Mouse (Mus musculus) heart, adult 2 months (tissue): ENCODE results near the gene Rnf5. TPM values are rescaled to one million over a fixed set of nuclear protein-coding genes. Genes with fewer than 3 reads are reported as not detected.

Source experiments
- DNase-seq, 2 experiments: peaks; one replicate each; pipeline ENCODE4 v3.0.0; 2021
- H3K27ac ChIP-seq: fragments of 200-600 bp; 2 replicates; pipeline ENCODE4 v1.8.1; 2022
- H3K27me3 ChIP-seq: fragments of 200-500 bp; 2 replicates; pipeline ENCODE4 v1.6.1; 2012; ENCODE audit warnings: mild to moderate bottlenecking, low read length, inconsistent platforms, mixed read lengths; ENCODE audit not compliant: control insufficient read depth, insufficient read depth
- H3K36me3 ChIP-seq: fragments of 200-500 bp; 2 replicates; pipeline ENCODE4 v1.6.1; 2012; ENCODE audit warnings: low read length, inconsistent platforms; ENCODE audit not compliant: control insufficient read depth, insufficient read depth
- H3K4me1 ChIP-seq: fragments of 200-500 bp; 2 replicates; pipeline ENCODE4 v1.6.1; 2011; ENCODE audit warnings: low read length; ENCODE audit not compliant: control insufficient read depth, insufficient read depth
- H3K4me3 ChIP-seq: fragments of 200-600 bp; 2 replicates; pipeline ENCODE4 v1.8.1; 2022
- H3K79me2 ChIP-seq: fragments of 200-500 bp; replicated peaks from 2 replicates; pipeline ENCODE4 v1.6.1; 2012; ENCODE audit warnings: mild to moderate bottlenecking, inconsistent platforms, low read length, moderate library complexity, mixed read lengths; ENCODE audit not compliant: control insufficient read depth, insufficient read depth
- H3K9ac ChIP-seq: fragments of 200-500 bp; 2 replicates; pipeline ENCODE4 v1.6.1; 2012; ENCODE audit warnings: low read depth, mild to moderate bottlenecking, control low read depth, inconsistent platforms, low read length, mixed read lengths
- CTCF ChIP-seq: fragments of 200-600 bp; IDR thresholded peaks from 2 replicates; pipeline ENCODE4 v1.8.1; 2022; ENCODE audit warnings: antibody characterized with exemption, mild to moderate bottlenecking, moderate library complexity
- EP300 ChIP-seq: fragments of 200-500 bp; IDR thresholded peaks from 2 replicates; pipeline ENCODE4 v1.6.1; 2011; ENCODE audit warnings: low read depth, low read length, control low read depth; ENCODE audit not compliant: insufficient read depth
- POLR2A ChIP-seq: fragments of 200-500 bp; IDR thresholded peaks from 2 replicates; pipeline ENCODE4 v1.6.1; 2011; ENCODE audit warnings: mild to moderate bottlenecking, low read depth, low read length, control low read depth; ENCODE audit not compliant: insufficient read depth
- WGBS: fragments of 180-500 bp; shearing (Covaris S2); methylation state at CpG from one replicate; pipeline ENCODE4 v1.1.7; 2018; 5-methylcytosine and 5-hydroxymethylcytosine counted together
- intact Hi-C: fragments of 180-260 bp; cut with DNase I; formaldehyde crosslinking; loops from one replicate; pipeline ENCODE4 v1.15.1; 2025
- polyA plus RNA-seq: library from polyadenylated mRNA; depleted of rRNA; stranded (reverse); fragments of >200 nt; gene quantifications from 2 replicates; pipeline ENCODE4 v1.2.3, GENCODE M21; 2012
- total RNA-seq, 2 experiments: library from RNA; stranded (reverse); gene quantifications; 2 replicates each; pipeline ENCODE4 v1.2.3; 2021

Gene Rnf5
- total and polyA plus RNA-seq, 3 experiments, result 37.6 to 71.7 (median 40.4) TPM

DNA sequence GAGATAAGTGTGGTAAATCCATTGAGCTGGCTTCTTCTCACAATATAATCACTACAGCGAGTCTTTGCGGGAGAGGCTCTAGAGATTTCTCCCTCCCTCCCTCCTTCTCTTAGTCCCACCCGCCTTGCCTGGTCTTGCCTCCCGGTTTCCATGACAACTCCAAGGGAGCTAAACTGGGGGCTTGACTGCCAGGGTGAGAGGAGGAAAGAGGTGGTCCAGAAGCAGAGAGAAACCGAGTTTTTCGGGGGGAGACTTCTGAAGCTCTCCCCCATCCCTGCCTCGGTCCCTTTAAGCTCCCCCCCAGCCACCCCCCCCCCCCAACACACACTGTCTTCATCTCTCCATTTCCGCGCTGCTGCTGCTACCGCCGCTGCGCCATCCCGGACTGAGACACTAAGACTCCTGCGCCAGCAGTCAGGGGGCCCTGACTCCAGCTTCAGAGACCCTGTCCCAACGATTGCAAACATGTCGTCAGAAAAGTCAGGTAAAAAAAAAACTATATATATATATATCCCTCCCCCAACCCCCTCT is 25.8 kb upstream of the Rnf5 start, which contains the start of gene Prrt1:
Gene Prrt1 (plus strand): TSS at position 313 of the 531 bp plus-strand sequence.
- Histone ChIP-seq H3K27ac (peak within 1 kb of the TSS; percentile 95), H3K79me2 (no peaks in the 10 kb centered on the region), H3K36me3 (no peaks in the 10 kb centered on the region), H3K9ac (peak within 1 kb of the TSS; percentile 88), H3K4me1 (peaks cover 5% of the 10 kb centered on the region), H3K27me3 (no peaks in the 10 kb centered on the region), H3K4me3 (peak within 1 kb of the TSS; percentile 73)
- no peak for DNase-seq
- intact Hi-C loops, result no loop called here
- 23% methylated on average over 16 of the region's 16 CpGs for WGBS
- TF ChIP-seq CTCF (no peak), POLR2A (0 out of 2 replicates have a peak, but pooled peaks have one; percentile 26)

DNA sequence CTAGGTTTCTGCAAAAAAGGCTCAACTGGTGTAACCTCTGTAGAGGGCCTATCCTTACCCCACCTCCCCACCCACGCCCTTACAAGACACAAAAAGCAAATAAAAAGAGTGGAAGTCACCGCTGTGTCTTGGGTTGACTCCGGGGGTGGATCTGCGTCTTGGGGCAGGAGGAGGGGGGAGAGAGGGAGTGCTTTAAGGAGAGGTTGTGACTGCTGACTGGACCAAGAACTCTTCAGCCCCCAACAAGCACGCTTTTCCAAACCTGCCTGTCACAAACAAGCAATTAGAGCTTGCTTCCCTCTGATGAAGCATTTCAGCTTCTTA is 25.1 kb upstream of the Rnf5 start:
- TF ChIP-seq EP300 (no peak), CTCF (no peak), POLR2A (no peak)
- no peak for DNase-seq
- H3K4me1 ChIP-seq, result peaks cover 5% of the 10 kb centered on the region
- no peak overlapping the region for H3K9ac ChIP-seq
- intact Hi-C loops, result loop anchor here (1.0 kb wide), 1 partner anchor 16 kb away; the partner anchor contains the start of gene Fkbpl
- H3K4me3 ChIP-seq, result peak overlapping the region; percentile 73
- no peaks in the 10 kb centered on the region for H3K27me3 ChIP-seq
- H3K79me2 ChIP-seq, result no peaks in the 10 kb centered on the region
- peak overlapping the region; percentile 95 for H3K27ac ChIP-seq
- H3K36me3 ChIP-seq, result no peaks in the 10 kb centered on the region
- WGBS, result 54% methylated on average over 5 of the region's 5 CpGs

DNA sequence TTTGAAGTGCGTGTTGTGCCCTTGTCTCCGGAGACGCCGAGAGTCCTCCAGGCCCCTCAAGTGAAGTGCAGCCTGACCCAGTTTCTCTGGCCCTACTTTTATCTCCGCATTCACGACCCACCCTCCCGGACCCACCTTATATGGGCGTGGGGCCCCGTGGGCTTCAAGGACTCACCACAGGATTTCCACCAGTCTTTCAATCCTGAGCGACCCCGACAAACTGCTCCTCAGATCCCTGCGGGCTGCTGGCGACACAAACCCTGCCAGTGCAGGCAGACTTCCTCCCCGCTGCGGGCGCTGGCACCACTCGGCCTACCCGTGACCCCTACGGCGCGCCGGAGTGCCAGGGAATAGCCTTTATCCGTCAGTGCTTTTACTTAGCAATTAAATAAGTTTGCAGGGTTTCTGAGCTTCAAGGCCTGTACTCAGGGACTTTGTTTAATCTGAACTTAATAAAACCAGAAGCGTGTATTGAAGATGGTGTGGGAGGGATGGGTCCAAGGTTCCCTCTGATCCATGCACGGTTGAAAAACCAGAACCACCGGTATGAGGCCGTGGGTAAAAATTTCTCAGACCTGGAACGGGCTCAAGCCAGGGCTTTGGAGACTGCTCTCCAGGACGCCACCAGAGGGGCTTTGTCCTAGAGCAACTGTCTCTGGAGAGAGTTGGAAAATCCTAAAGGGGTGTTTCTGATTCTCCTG is 24.6 kb upstream of the Rnf5 start, which contains the start of gene Ppt2:
Gene Ppt2 (minus strand): TSS at position 568 of the 701 bp plus-strand sequence.
- 2% methylated on average over 29 of the region's 29 CpGs for WGBS
- no peaks in the 10 kb centered on the region for H3K79me2 ChIP-seq
- peaks cover 5% of the 10 kb centered on the region for H3K4me1 ChIP-seq
- peak within 1 kb of the TSS; percentile 88 for H3K9ac ChIP-seq
- TF ChIP-seq EP300 (no peak), POLR2A (no peak), CTCF (no peak)
- no peaks in the 10 kb centered on the region for H3K36me3 ChIP-seq
- H3K4me3 ChIP-seq, result peak within 1 kb of the TSS; percentile 73
- no peaks in the 10 kb centered on the region for H3K27me3 ChIP-seq
- intact Hi-C loops, result loop anchor here (1.0 to 2.0 kb wide), 3 partner anchors 16 to 63 kb away; partner anchors contain the start of genes Fkbpl and Notch4
- DNase-seq, result peak; percentile 76 to 78
- peak within 1 kb of the TSS; percentile 95 for H3K27ac ChIP-seq

DNA sequence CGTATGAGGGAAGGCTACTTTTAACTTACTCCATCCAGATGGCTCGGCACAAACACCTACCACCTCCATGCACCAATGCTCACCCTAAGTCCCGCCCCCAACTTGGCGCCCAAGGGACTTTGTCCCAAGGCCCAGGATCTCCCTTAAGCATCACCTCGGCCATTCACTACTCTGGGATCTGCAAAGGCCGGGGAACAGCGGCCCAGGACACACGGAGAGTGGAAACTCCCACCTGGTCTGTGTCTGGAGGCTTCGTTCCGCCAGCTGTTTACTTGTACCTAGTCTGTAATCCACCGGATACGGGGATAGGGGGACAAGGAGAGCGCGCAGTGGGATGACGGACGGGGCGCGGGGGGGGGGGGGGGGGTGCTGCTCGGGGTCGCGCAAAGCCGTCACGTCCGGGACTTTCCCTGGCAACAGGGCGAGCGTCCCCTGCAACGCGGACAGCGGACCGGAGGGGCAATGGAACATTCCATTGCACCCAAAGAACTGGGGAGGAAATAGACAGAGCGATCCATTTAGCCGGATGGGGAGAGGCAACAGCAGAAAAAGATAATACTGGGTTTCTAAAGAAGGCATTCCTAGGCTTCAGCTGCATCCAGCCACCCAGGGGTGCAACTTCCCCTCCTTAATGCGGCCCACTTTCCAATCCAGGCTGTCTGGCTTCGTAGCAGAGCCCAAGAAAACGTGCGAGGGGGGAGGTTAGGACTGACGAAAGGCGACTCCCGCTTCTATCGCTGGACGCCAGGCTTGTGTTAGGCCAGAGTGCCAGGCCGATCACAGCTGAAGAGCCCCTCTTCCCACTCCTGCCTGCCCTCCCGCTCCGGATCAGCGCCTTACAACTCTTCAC is 23.8 kb upstream of the Rnf5 start:
- intact Hi-C loops, result loop anchor here (2.0 kb wide), 2 partner anchors 21 to 63 kb away; partner anchors contain the start of gene Notch4
- Histone ChIP-seq H3K4me1 (peaks cover 5% of the 10 kb centered on the region), H3K9ac (peak overlapping the region; percentile 88), H3K79me2 (no peaks in the 10 kb centered on the region), H3K27me3 (no peaks in the 10 kb centered on the region), H3K27ac (peak overlapping the region; percentile 95), H3K4me3 (peak overlapping the region; percentile 73), H3K36me3 (no peaks in the 10 kb centered on the region)
- WGBS, result under 1% methylated on average over 41 of the region's 45 CpGs
- DNase-seq, result peak; percentile 89 to 91
- peak; percentile 67; the same call in 1 of the 2 replicates for TF ChIP-seq POLR2A
- no peak for TF ChIP-seq CTCF
- TF ChIP-seq EP300, result no peak

DNA sequence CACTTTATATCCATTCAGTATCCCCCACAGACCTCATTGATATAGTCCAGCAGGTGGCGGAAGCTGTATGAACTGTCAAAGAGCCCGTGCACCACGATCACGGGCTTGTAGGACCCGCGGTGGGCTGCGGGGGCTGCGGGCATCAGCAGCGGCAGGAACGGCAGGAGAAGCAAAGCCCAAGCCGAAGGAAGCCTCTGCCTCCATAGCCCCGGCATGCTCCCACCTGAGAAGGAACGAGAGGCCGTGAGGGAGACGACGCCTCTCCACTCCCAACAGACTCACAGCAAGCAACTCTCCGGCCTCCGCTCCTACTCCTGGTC is 23.2 kb upstream of the Rnf5 start:
- WGBS, result 2% methylated on average over 18 of the region's 18 CpGs
- peak overlapping the region; percentile 95 for H3K27ac ChIP-seq
- peak overlapping the region; percentile 73 for H3K4me3 ChIP-seq
- no peaks in the 10 kb centered on the region for H3K36me3 ChIP-seq
- peak overlapping the region; percentile 74 for H3K9ac ChIP-seq
- DNase-seq, result peak in 1 of 2 experiments; percentile 45
- intact Hi-C loops, result loop anchor here (2.0 kb wide), 2 partner anchors 20 to 62 kb away; partner anchors contain the start of gene Notch4
- no peaks in the 10 kb centered on the region for H3K27me3 ChIP-seq
- TF ChIP-seq POLR2A (no peak), CTCF (peak; percentile 63), EP300 (no peak)
- H3K4me1 ChIP-seq, result peaks cover 5% of the 10 kb centered on the region
- no peaks in the 10 kb centered on the region for H3K79me2 ChIP-seq
